Mouse (Mus musculus) c-Kit-positive CD71-positive TER-119-positive erythroid progenitor cells, embryonic 14.5 days (primary cell): ENCODE measurements around the gene Srek1.

Experiments used
- DNase-seq: peaks from one replicate; pipeline ENCODE4 v3.0.0-alpha.2; 2013; ENCODE audit warnings: low spot score

Srek1 gene

GRCm38 (mm10) chr13:103711406-103712025 is 62.9 kb downstream of the Srek1 start:
- no peak for DNase-seq

DNA sequence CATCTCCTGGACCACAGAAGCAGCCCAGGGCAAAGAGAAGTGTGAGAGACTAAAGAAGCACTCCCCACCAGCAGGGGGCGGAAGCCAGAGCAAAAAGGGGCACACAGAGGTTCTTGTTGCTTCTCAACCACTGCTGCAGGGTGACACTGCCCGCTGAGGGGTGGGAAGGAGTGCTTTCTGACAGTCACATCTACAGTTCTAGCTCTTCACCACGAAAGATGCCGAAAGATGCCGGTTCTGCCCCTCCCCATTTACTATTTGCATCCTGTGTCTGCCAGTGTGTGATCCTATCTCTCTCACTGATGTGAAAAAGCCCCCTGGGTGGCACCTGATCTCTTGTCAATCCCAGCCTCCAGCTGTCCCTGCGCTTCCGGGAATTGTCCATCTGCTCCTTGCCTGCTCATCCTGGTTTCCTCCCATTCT is 64.0 kb downstream of the Srek1 start:
- no peak for DNase-seq

GRCm38 (mm10) chr13:103705436-103705978 is 68.9 kb downstream of the Srek1 start:
- no peak for DNase-seq

DNA sequence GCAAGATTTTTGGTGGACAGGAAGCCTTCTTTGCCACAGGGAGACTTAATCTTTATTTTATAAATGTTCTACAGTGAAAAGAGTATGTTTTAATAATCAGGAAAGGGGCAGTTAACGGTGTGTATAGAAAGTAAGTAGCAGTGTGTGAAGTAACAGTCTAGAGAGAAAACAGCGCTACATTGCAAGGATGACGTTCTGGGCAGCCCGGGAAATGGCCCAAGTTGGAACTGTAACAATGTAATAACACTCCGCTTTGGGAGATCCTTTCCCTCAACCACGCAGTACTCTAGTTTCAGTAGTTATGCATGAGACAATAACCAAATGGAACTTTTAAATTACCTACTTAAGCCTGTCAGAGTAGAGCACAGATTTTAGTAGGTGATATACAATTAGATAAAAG is 70.6 kb downstream of the Srek1 start:
- no peak for DNase-seq

DNA sequence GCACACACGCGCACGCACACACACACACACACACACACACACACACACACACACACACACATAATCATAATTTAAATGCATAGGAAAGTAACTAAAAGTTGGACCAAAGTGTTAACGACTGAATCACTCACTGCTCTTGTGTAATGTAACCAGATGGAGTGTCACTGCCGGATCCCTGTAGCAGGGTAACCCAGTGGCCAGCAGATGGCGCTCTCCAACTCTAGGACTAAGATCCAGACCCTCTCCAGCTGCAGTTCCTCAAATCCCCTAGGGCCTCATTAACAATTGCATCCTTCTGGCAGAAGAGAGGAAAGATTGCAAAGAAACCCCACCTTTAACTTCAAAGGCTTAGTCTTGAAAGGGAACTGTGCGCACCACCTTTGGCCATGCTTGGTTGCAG is 71.0 kb downstream of the Srek1 start:
- peak; percentile 52 for DNase-seq

GRCm38 (mm10) chr13:103702266-103702665 is 72.1 kb downstream of the Srek1 start:
- DNase-seq, result no peak

- no peak for DNase-seq
Measured at GRCm38 (mm10) chr13:103700752-103701151, 73.7 kb downstream of the Srek1 start.

GRCm38 (mm10) chr13:103697993-103698392 is 76.4 kb downstream of the Srek1 start:
- DNase-seq, result no peak

GRCm38 (mm10) chr13:103696164-103696563 is 78.2 kb downstream of the Srek1 start:
- no peak for DNase-seq

GRCm38 (mm10) chr13:103695456-103695855 is 79.0 kb downstream of the Srek1 start:
- no peak for DNase-seq
